Mouse (Mus musculus): ENCODE measurements around the gene Cpne9.
A peak's percentile ranks its signal among the peaks of the same experiment; 100 is the strongest.

Gene Cpne9

GRCm38 (mm10) chr6:113282101-113282802, at the start of gene Cpne9:
TSS of gene Cpne9 (plus strand) at chr6:113282307.
- DNase-seq (ENCODE audit: low read depth, low spot score): no peak

- DNase-seq (ENCODE audit: low read depth, low spot score): no peak
These were observed 47.0 kb upstream of the Cpne9 start for GRCm38 (mm10) chr6:113235141-113235540.

GRCm38 (mm10) chr6:113237542-113238270, 44.4 kb upstream of the Cpne9 start, which contains the start of gene Mtmr14:
TSS of gene Mtmr14 (plus strand) at chr6:113237843.
- peak; percentile 93 for DNase-seq (ENCODE audit: low read depth, low spot score)

- DNase-seq (ENCODE audit: low read depth, low spot score): no peak
These were observed 43.7 kb upstream of the Cpne9 start for GRCm38 (mm10) chr6:113238442-113238841.

- DNase-seq (ENCODE audit: low read depth, low spot score): no peak
These were observed 39.4 kb upstream of the Cpne9 start for GRCm38 (mm10) chr6:113242753-113243152.

GRCm38 (mm10) chr6:113245585-113245984, 36.5 kb upstream of the Cpne9 start:
- DNase-seq (ENCODE audit: low read depth, low spot score): no peak

- DNase-seq (ENCODE audit: low read depth, low spot score): no peak
These were observed 31.3 kb upstream of the Cpne9 start for GRCm38 (mm10) chr6:113250786-113251185.

- DNase-seq (ENCODE audit: low read depth, low spot score): no peak
These were observed 30.2 kb upstream of the Cpne9 start for GRCm38 (mm10) chr6:113251921-113252320.

- DNase-seq (ENCODE audit: low read depth, low spot score): no peak
These were observed 27.2 kb upstream of the Cpne9 start for GRCm38 (mm10) chr6:113254899-113255298.

GRCm38 (mm10) chr6:113261174-113261858, 20.8 kb upstream of the Cpne9 start:
- DNase-seq (ENCODE audit: low read depth, low spot score): no peak

GRCm38 (mm10) chr6:113263531-113263930, 18.6 kb upstream of the Cpne9 start:
- no peak for DNase-seq (ENCODE audit: low read depth, low spot score)

GRCm38 (mm10) chr6:113264429-113264828, 17.7 kb upstream of the Cpne9 start:
- DNase-seq (ENCODE audit: low read depth, low spot score): no peak

GRCm38 (mm10) chr6:113266996-113267655, 15.0 kb upstream of the Cpne9 start:
- no peak for DNase-seq (ENCODE audit: low read depth, low spot score)

GRCm38 (mm10) chr6:113267988-113268387, 14.1 kb upstream of the Cpne9 start:
- no peak for DNase-seq (ENCODE audit: low read depth, low spot score)

GRCm38 (mm10) chr6:113272365-113272764, 9.7 kb upstream of the Cpne9 start:
- no peak for DNase-seq (ENCODE audit: low read depth, low spot score)

GRCm38 (mm10) chr6:113276846-113277245, 5.3 kb upstream of the Cpne9 start:
- DNase-seq (ENCODE audit: low read depth, low spot score): no peak

- no peak for DNase-seq (ENCODE audit: low read depth, low spot score)
These were observed 431 bp upstream of the Cpne9 start for GRCm38 (mm10) chr6:113281676-113282075.

- DNase-seq (ENCODE audit: low read depth, low spot score): no peak
These were observed 862 bp downstream of the Cpne9 start for GRCm38 (mm10) chr6:113282969-113283368.

GRCm38 (mm10) chr6:113283500-113283899, 1.4 kb downstream of the Cpne9 start:
- DNase-seq (ENCODE audit: low read depth, low spot score): no peak

- DNase-seq (ENCODE audit: low read depth, low spot score): no peak
These were observed 2.8 kb downstream of the Cpne9 start for GRCm38 (mm10) chr6:113284931-113285330.

- DNase-seq (ENCODE audit: low read depth, low spot score): no peak
These were observed 4.2 kb downstream of the Cpne9 start for GRCm38 (mm10) chr6:113286316-113286715.

- no peak for DNase-seq (ENCODE audit: low read depth, low spot score)
These were observed 5.1 kb downstream of the Cpne9 start for GRCm38 (mm10) chr6:113287236-113287635.

Measured in brain, embryonic 18.5 days (tissue).